Mouse (Mus musculus) activated CD4-positive, CD25-positive, alpha-beta regulatory T cell, adult 4 months (primary cell): Measurements from ENCODE around the gene Igfbp1. TPM values are rescaled to one million over a fixed set of nuclear protein-coding genes. Genes with fewer than 3 reads are reported as not detected.
"Not testable (repeated sequence)": the region's sequence is repeated elsewhere in the genome, so short reads cannot be mapped to it uniquely, and the experiment has no call there.

Source experiments
- ATAC-seq: one replicate; pipeline ENCODE4 v1.8.0; 2017
- polyA plus RNA-seq, 2 experiments: library from polyadenylated mRNA; unstranded; fragments of 100-300 nt; shearing (Covaris generic); gene quantifications; one replicate each; pipeline ENCODE4 v1.2.1; 2017

The Igfbp1 gene
- polyA plus RNA-seq, 2 experiments from 2014 or later: not detected

DNA sequence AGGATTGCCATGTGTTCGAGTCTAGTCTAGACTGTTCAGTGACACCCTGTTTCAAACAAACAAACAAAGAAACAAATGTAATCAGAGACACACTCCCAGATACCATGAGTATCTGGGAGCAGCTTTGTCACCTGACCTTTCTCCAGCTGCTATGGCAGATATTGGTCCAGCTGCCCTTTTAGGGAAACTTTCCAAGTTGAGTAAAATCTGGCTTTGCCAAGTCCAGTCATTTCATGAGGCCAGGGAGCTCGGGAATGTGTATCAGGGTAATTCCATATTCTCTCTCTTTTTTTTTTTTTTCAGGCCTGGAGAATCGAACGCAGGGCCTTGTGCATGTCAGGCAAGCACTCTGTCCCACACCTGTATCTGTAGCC lies 2.3 kb upstream of the Igfbp1 start:
- ATAC-seq: no peak

GRCm38 (mm10) chr11:7198006-7198405 lies 424 bp downstream of the Igfbp1 start:
- ATAC-seq: no peak

DNA sequence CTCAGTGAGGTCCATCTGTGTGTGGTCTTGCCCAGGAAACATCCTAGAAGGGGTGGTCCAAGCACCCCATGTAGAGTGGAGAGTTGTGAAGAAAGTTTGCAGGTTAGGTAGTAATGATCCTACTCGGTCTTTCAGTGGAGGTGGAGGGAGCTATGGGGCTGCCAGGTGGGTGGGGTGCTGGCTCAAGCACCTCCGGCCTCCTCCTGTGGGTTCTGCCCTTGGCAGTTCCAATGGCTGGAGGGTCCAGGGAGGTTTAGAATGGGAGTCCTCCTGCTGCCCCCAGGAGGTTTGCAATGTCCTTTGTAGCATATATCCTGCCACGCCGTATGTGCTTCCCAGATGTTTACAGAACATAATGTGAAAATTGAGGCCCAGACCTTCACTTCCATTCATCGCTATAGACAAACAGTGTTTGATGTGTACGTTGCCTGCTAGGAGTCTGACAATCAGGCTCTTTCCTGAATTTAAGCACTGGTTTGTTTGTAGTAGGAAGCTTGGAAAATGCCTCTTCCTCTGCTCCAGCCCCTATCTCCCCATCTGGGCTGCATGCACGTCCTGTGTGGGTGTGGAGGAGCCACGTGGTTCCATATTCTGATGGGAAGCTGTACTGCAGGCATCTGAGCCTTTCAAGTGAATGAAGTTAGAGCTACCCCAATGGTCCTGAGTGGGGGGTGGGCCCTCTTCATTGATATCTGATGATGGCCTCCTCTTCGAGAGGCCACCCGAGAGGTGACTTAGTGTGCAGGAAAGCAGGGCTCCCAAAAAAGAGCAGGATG lies 1.1 kb downstream of the Igfbp1 start:
- no peak for ATAC-seq

DNA sequence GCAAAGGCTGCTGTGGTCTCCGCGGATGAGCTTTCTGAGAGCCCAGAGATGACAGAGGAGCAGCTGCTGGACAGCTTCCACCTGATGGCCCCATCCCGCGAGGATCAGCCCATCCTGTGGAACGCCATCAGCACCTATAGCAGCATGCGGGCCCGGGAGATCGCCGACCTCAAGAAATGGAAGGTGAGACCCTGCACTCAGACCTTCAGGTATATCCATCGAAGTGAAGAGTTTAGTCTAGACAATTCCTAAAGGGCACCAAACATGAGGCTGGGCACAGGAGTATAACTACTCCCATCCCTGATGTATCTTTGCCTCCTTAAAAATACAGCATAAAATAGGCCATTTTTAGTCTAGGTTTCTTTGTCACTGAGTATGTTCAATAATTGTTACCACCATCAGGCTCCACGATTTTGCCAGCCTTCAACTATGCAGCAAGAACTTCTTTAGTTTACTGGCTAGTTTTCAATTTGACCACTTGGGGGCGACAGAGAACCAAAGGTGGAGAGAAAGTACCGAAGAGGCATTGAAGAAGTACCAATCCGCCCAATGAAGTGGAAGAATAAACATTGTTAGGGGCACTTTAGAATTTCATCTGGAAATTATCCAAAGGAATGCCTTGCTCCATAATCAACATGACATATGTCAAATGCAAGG lies 2.3 kb downstream of the Igfbp1 start:
- no peak for ATAC-seq

- no peak for ATAC-seq
Measured at GRCm38 (mm10) chr11:7200393-7200783, 2.8 kb downstream of the Igfbp1 start.

- ATAC-seq: no peak
Measured at GRCm38 (mm10) chr11:7202206-7202605, 4.6 kb downstream of the Igfbp1 start.

DNA sequence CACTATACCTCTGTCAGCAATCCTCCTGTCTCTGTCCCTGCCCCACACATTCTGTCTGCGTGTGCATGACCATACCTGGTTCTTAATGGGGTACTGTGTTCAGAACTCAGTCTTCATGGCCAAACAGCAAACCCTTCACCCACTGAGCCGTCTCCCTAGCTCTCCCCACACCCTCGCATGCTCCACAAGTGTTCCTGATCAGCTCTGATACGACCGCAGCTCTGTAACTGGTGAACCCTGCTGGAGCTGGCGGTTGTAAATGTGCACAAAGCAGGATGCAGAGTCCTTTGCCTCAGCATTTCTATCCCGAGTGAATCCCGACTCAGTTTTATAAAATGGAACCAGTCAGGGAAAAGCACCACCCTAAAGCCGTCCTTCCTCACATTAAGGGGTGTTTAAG lies 6.3 kb downstream of the Igfbp1 start:
- ATAC-seq: no peak

DNA sequence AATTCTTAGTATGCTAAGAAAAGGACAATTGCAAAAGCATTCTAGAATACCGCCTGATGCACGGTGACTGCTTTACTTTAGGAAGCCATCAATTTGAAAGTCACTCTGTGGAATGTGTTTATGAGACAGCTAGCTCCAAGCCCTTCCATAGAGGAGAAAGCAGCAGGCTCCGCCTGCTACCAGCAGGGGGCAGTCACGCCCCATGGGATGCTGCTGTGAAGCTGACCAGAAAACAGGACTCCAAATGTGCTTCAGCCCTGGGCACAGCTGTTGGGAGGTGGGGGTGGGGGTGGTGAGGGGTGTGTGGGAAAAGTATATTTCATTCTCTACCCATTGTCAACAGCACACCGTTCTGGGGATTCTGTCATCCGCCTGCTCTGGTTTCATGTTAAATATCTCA lies 12.8 kb downstream of the Igfbp1 start:
- ATAC-seq: no peak

DNA sequence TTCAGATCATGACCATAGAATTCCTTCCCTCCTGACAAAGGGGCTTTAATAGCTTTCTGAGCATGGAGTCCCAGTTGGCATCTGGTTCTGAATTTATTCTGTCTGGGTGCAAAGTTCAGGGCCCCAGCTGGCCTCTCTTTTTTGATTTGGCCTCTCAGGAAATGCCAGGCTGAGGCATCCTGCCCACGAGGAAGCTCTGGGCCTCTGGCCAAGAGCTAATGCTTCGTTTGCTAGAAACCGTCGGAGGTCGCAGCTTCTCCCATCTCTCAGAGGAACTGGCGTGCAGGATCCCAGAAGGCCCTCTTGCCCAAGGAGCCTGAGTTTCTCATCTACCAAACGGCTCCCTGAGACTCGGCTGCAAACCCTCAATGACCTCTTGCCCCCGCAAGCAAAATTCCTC lies 13.6 kb downstream of the Igfbp1 start:
- no peak for ATAC-seq

DNA sequence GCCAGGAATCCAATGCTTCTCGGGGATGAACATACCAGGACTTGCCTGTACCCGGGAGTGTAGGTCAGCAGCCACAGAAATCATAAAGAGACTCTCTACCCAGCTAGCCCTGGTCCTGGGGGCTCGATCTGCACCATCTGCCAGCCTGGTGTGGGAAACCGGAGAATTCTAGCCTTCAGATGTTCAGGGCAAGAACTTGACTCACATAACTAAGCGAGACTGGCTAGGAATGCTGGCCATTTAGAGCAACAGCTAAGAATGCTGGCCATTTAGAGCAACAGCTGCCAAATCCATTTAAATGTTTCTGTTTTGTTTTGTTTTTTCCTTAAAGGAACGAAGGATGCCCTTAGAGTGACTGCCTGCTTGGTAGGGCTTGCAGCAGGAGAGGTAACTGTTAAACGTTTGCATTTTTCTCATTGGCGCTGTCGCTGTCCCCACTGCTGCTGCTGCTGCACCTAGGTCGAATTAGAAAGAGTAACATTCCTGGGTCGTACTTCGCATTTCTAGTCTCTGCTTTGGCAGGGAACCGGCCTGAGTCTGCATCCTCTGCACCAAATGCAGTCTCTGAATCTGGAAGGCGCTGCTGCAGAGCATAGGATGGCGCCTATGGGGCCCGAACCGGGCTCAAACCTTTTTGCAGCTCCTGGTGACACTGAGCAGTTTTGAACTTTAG lies 14.7 kb downstream of the Igfbp1 start:
- ATAC-seq: no peak

GRCm38 (mm10) chr11:7213161-7213500 lies 15.5 kb downstream of the Igfbp1 start:
- no peak for ATAC-seq

- ATAC-seq: no peak
Measured at GRCm38 (mm10) chr11:7213501-7214341, 16.1 kb downstream of the Igfbp1 start, which contains the start of gene Igfbp3. Gene Igfbp3 (minus strand): TSS chr11:7213923.

DNA sequence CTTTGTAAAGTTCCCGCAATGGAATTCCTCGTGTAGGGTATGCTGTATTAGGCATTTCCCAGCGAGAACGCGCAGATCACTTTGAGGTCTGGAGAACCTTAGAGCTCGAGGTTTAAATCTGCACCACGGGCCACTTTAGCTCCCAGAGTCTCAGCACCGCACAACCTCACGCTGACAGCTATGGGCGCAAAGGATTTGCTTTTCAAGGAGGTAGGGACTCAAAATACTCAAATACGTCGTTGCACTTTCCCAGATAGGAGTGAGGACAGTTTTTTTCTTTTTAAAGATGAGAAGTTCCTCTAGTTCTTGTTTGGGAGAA lies 16.7 kb downstream of the Igfbp1 start:
- ATAC-seq: no peak

GRCm38 (mm10) chr11:7214761-7215160 lies 17.2 kb downstream of the Igfbp1 start:
- ATAC-seq: no peak

- no peak for ATAC-seq
Measured at GRCm38 (mm10) chr11:7215703-7216102, 18.1 kb downstream of the Igfbp1 start.

DNA sequence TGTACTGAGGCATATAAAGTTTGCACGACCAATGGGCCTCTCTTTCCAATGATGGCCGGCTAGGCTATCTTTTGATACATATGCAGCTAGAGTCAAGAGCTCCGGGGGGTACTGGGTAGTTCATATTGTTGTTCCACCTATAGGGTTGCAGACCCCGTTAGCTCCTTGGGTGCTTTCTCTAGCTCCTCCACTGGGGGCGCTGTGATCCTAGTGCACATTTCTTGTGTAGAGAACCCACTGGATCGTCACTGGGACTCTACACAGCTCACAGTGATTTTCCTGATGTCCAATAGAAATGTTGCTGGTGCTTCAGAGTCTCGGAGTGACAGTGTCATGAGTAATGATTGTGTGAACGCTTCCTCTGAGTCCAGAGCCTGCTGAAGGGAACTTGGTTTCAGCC lies 24.2 kb downstream of the Igfbp1 start:
- ATAC-seq: not testable (repeated sequence)

- no peak for ATAC-seq
Measured at GRCm38 (mm10) chr11:7226200-7226599, 28.6 kb downstream of the Igfbp1 start.

- ATAC-seq: no peak
Measured at GRCm38 (mm10) chr11:7226810-7227550, 29.4 kb downstream of the Igfbp1 start.

DNA sequence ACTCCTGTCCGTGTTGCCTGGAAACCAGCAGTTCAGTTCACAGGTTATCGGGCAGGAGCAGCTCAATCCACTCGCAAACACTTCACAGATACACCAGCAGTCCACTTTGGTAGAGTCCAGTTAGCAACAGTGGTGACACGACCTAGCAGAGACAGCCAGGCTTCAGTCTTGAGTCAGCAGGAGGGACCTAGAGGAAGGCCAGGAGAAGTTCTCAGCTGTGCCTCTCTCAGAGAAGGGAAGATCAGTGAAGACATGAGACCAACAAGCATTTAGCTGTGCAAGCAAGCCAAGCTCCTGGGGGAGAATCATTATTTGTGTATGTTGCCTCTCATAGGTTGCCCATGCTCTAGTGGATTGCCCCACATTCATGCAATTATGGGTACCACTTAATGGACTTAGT lies 30.5 kb downstream of the Igfbp1 start:
- ATAC-seq: no peak

GRCm38 (mm10) chr11:7230000-7230399 lies 32.4 kb downstream of the Igfbp1 start:
- no peak for ATAC-seq

- no peak for ATAC-seq
Measured at GRCm38 (mm10) chr11:7231958-7232357, 34.4 kb downstream of the Igfbp1 start.

GRCm38 (mm10) chr11:7233333-7233732 lies 35.8 kb downstream of the Igfbp1 start:
- ATAC-seq: no peak
